In genomic region chr12:119195145-119195544, GRCm38 (mm10) we compare ENCODE assay signal across 13 mouse cellular contexts. TPM values are rescaled to one million over a fixed set of nuclear protein-coding genes. Genes with fewer than 3 reads are reported as not detected.
"Had no signal": no experiment of that assay in that cellular context is flagged by ENCODE, and none has a peak within 500 bp of the region (broad histone marks: within the 10 kb centered on the region; RNA-seq: fewer than 3 reads in every experiment).

No protein-coding gene starts in this region.

- DNase-seq: retina, postnatal 1 day; right cerebral cortex, adult 18-20 months; right cerebral cortex, postnatal 14 days; right cerebral cortex, postnatal 25 days; right cerebral cortex, postnatal 4 days; spleen, adult 18-20 months; thymus, adult 18-20 months; thymus, adult 2 months; thymus, postnatal 14 days; thymus, postnatal 25 days; thymus, postnatal 36 days; thymus, postnatal 4 days had no signal

RNA-seq across cellular contexts. Expression of gene Itgb8, which starts 43.5 kb away (rescaled TPM):
- total RNA-seq: neutrophil, adult 5-6 weeks had no signal
